Mouse (Mus musculus) heart, postnatal 0 days (tissue): ENCODE data around the gene Olfr153.

ENCODE experiments used
- CTCF ChIP-seq: IDR thresholded peaks from 2 replicates; pipeline ENCODE4 v1.5.1; 2016; ENCODE audit warnings: antibody characterized with exemption, control low read depth, low read depth
- EP300 ChIP-seq: IDR thresholded peaks from 2 replicates; pipeline ENCODE4 v1.6.1; 2016; ENCODE audit warnings: antibody characterized with exemption, low read depth

DNA sequence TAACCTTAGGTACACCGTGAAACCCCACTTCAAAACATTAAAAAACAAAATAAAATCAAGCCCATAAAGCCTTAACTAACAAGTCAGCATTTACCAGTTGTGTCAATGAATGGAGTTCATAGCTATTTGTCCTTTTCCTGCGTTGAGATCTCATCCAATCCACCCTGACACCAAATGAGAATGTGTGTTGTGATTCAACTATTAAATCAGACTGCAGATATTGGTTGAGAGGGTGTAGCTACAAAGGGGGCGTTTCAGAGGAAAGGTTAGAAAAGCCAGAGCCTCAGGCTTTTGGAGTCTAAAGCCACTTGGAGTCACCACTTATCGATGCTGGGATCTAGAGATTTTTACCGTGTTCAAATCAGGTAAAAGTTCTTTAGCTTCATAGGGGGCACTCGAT, 25.3 kb upstream of the Olfr153 start, which contains the start of gene Pramel6:
- no peak for TF ChIP-seq CTCF
- no peak for TF ChIP-seq EP300
